Mouse (Mus musculus): ENCODE data around the gene Rfc4.

DNA sequence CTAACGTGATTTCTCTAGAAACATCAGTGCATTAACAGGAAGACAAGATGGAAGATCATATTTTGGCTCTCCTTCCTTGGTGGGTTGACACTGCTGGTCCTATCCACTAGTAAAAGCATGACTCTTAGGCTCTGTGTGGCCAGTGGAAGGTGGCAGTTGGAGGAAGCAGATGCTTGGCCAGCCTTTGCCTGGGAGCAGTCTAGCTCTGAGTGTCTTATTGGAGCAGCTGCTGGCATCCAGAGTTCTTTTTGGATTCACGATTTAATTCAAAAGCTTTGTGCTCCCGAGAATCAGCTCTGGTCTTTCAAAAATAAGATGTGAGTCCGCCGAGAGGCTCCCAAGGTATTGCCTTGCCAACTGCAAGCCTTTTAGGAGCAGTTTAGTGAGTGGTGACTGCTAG is 17.7 kb upstream of the Rfc4 start:
- TF ChIP-seq CTCF (IDR thresholded peaks at IDR 0.05; ENCODE audit: borderline replicate concordance, insufficient read depth, low read depth, low read length) (no peak), POLR2A (IDR thresholded peaks at IDR 0.05; ENCODE audit: borderline replicate concordance, insufficient read depth, low read length) (no peak)
